Mouse (Mus musculus) embryonic fibroblast, embryonic 13.5 days (primary cell): ENCODE data around the gene Olfr115.

ENCODE experiments used
- CTCF ChIP-seq: IDR thresholded peaks from 2 replicates; pipeline ENCODE4 v1.5.1; 2011; ENCODE audit warnings: mild to moderate bottlenecking, control low read depth, low read length, moderate library complexity, borderline replicate concordance; ENCODE audit not compliant: insufficient read depth
- POLR2A ChIP-seq: IDR thresholded peaks from 2 replicates; pipeline ENCODE4 v1.6.1; 2011; ENCODE audit warnings: low read depth, mild to moderate bottlenecking, control low read depth, low read length, moderate library complexity

- TF ChIP-seq CTCF (no peak), POLR2A (no peak)
Observed at GRCm38 (mm10) chr17:37569351-37569750, 57.6 kb downstream of the Olfr115 start, which contains the start of gene Olfr112.
